Mouse (Mus musculus) heart, embryonic 16.5 days (tissue): ENCODE data around the gene Mon2. TPM values are rescaled to one million over a fixed set of nuclear protein-coding genes. Genes with fewer than 3 reads are reported as not detected.

Experiments used
- ATAC-seq: fragments of 200-750 bp; cut with Nextera tagmentation; replicated peaks from 2 replicates; pipeline ENCODE4 v1.8.0; 2017; ENCODE audit warnings: moderate number of reproducible peaks; ENCODE audit not compliant: insufficient read depth, low FRiP score; ENCODE audit errors: extremely low read depth
- H3K27ac ChIP-seq: fragments of 300-500 bp; sonication (generic); 2 replicates; pipeline ENCODE4 v1.5.1; 2014; ENCODE audit warnings: mild to moderate bottlenecking, low read length, control low read depth, moderate library complexity
- H3K27me3 ChIP-seq: fragments of 300-500 bp; sonication (generic); 2 replicates; pipeline ENCODE4 v1.6.1; 2014; ENCODE audit warnings: low read length, mixed read lengths; ENCODE audit not compliant: control insufficient read depth, insufficient read depth
- H3K36me3 ChIP-seq: fragments of 300-500 bp; sonication (generic); 2 replicates; pipeline ENCODE4 v1.6.1; 2014; ENCODE audit not compliant: control insufficient read depth, insufficient read depth
- H3K4me1 ChIP-seq: fragments of 300-500 bp; sonication (generic); 2 replicates; pipeline ENCODE4 v1.6.1; 2014; ENCODE audit warnings: low read length, mixed read lengths; ENCODE audit not compliant: control insufficient read depth, insufficient read depth
- H3K4me2 ChIP-seq: fragments of 300-500 bp; sonication (generic); 2 replicates; pipeline ENCODE4 v1.6.1; 2014; ENCODE audit warnings: low read depth, mild to moderate bottlenecking, control low read depth, low read length
- H3K4me3 ChIP-seq: fragments of 300-500 bp; sonication (generic); 2 replicates; pipeline ENCODE4 v1.5.1; 2014; ENCODE audit warnings: mild to moderate bottlenecking, control low read depth, low read length
- H3K9ac ChIP-seq: fragments of 300-500 bp; sonication (generic); 2 replicates; pipeline ENCODE4 v1.6.1; 2014; ENCODE audit warnings: low read length, control low read depth
- H3K9me3 ChIP-seq: fragments of 300-500 bp; sonication (generic); replicated peaks from 2 replicates; pipeline ENCODE4 v1.6.1; 2016; ENCODE audit warnings: low read length; ENCODE audit not compliant: control insufficient read depth
- WGBS: fragments of 180-500 bp; shearing (Covaris S2); extraction: QIAGEN DNeasy Blood & Tissue Kit; methylation state at CpG from one replicate; pipeline ENCODE4 v1.1.7; 2014; 5-methylcytosine and 5-hydroxymethylcytosine counted together
- microRNA counts: library from miRNA; unstranded; fragments of <30 nt; microRNA quantifications from one replicate; lab custom pipeline; 2016
- microRNA-seq: library from miRNA; unstranded; fragments of <30 nt; microRNA quantifications from one replicate; pipeline ENCODE4, GENCODE M21; 2017
- polyA plus RNA-seq: library from polyadenylated mRNA; unstranded; fragments of >200 nt; fragmentation: Nextera tagmentation; extraction: Ambion mirVana; gene quantifications from 2 replicates; pipeline ENCODE4 v1.2.1, GENCODE M21; 2015

The Mon2 gene
- polyA plus RNA-seq, 1 experiment from 2014 or later = 14.6 TPM

DNA sequence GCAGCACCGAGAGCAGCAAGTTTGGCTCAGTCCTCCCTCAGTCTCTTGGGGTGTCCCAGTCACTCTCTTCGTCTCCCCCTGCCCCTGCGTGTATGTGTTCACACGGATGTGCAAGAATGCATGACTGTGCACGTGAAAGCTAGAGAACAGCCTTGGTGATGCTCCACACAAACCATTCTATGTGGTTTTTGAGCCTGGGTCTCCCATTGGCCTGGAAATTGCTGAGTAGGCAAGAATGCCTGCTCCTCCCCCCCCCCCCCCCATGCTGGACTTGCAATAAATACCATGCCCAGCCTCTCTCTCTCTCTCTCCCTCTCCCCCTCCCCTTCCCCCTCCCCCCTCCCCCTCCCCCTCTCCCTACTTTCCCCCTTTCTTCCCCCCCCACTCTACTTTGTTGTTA, 117.6 kb downstream of the Mon2 start:
- Histone ChIP-seq H3K4me2 (no peak overlapping the region), H3K36me3 (no peaks in the 10 kb centered on the region), H3K9me3 (no peaks in the 10 kb centered on the region), H3K4me1 (peaks cover 5% of the 10 kb centered on the region), H3K4me3 (no peak overlapping the region), H3K27ac (no peak overlapping the region), H3K9ac (no peak overlapping the region), H3K27me3 (no peaks in the 10 kb centered on the region)
- WGBS = 82% methylated on average over 5 of the region's 5 CpGs
- no peak for ATAC-seq

DNA sequence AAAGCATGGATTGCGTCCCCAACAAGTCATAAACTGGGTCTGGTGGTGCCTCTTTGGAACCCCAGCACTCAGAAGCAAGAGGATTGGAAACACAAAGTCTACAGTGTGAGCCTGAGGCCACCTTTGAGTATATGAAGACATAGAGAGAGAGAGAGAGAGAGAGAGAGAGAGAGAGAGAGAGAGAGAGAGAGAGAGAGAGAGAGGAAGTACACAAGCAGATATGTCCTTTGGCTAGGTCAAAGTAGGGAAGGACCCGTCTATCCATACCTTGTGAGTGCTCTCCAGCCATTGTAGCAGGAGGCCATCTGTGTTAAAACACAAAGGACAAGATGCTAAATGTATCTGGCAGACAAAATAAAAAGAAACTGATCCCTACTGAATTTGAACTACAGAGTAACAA, 118.4 kb downstream of the Mon2 start:
- Histone ChIP-seq H3K27me3 (no peaks in the 10 kb centered on the region), H3K9ac (no peak overlapping the region), H3K36me3 (no peaks in the 10 kb centered on the region), H3K4me2 (no peak overlapping the region), H3K27ac (no peak overlapping the region), H3K4me1 (no peaks in the 10 kb centered on the region), H3K9me3 (no peaks in the 10 kb centered on the region), H3K4me3 (no peak overlapping the region)
- WGBS = 73% methylated on average over 2 of the region's 2 CpGs
- no peak for ATAC-seq

DNA sequence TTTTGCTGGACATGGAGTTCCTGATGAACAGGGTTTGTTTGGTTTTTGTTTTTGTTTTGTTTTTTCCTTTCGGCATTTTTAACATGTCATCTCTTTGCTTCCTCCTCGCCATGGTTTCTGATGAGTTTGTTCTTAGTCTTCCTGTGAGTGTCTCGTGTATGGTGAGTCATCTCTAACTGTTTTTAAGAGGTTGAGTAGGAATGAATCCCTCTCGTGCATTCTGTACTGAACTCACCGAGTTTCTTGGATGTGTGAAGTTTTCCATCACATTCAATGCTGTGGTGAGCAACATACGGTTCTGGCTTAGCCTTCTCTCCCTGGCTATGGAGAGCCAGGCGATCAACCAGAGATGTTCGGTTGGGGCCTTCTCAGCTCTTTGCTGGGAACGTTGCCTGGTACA, 122.7 kb downstream of the Mon2 start:
- WGBS = 86% methylated on average over 9 of the region's 9 CpGs

DNA sequence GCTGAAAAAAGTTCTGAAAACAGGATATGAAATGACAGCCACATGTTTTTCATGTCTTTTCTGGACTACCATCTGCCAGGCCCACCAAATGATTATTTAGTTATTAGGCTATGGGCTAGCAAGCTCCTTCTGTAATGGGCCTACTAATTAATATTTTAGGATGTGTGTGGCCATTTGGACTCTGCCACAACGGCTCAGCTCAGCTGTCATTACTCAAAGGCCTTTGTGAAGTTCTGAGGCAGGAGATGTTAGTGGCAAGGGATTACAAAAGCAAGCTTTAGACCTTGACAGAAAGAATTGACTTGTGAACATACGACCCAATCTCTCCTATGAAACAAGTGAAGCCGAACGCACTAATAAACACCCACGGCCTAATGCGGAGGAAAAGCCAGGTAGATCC, 125.3 kb downstream of the Mon2 start:
- Histone ChIP-seq H3K4me2 (no peak overlapping the region), H3K9ac (no peak overlapping the region), H3K4me3 (no peak overlapping the region), H3K36me3 (no peaks in the 10 kb centered on the region), H3K4me1 (no peaks in the 10 kb centered on the region), H3K27me3 (no peaks in the 10 kb centered on the region), H3K27ac (no peak overlapping the region), H3K9me3 (no peaks in the 10 kb centered on the region)
- WGBS = 82% methylated on average over 6 of the region's 6 CpGs
- no peak for ATAC-seq

More for the DNA sequence above, 122.7 kb downstream of the Mon2 start:
- H3K4me1 ChIP-seq = no peaks in the 10 kb centered on the region
- ATAC-seq = no peak
- H3K9ac ChIP-seq = no peak overlapping the region
- H3K9me3 ChIP-seq = no peaks in the 10 kb centered on the region
- no peak overlapping the region for H3K4me3 ChIP-seq
- H3K27ac ChIP-seq = no peak overlapping the region
- no peaks in the 10 kb centered on the region for H3K36me3 ChIP-seq
- H3K27me3 ChIP-seq = no peaks in the 10 kb centered on the region
- H3K4me2 ChIP-seq = no peak overlapping the region

DNA sequence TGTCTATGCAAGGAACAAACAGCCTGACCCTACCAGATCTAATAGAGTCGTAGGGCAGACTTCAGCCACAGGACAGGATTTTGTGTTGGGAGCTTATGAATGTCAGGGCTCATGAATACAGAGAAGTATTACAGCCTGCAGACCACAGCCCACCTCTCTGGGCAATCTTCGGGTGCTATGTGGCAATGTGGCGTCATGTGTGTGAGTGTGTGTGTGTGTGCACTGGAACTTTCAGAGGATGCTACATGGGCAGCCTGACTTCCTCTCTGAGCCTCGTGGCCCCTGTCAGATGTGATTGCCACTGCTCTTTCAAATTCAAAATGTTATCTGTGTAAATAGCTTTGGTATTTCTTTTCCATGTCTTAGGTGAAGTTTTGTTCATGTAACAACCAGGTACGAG, 131.4 kb downstream of the Mon2 start:
- no peak for ATAC-seq
- no peak overlapping the region for H3K4me3 ChIP-seq
- H3K4me1 ChIP-seq = no peaks in the 10 kb centered on the region
- no peaks in the 10 kb centered on the region for H3K9me3 ChIP-seq
- no peak overlapping the region for H3K27ac ChIP-seq
- no peak overlapping the region for H3K9ac ChIP-seq
- WGBS = 67% methylated on average over 5 of the region's 5 CpGs
- H3K4me2 ChIP-seq = no peak overlapping the region
- no peaks in the 10 kb centered on the region for H3K27me3 ChIP-seq
- H3K36me3 ChIP-seq = no peaks in the 10 kb centered on the region

DNA sequence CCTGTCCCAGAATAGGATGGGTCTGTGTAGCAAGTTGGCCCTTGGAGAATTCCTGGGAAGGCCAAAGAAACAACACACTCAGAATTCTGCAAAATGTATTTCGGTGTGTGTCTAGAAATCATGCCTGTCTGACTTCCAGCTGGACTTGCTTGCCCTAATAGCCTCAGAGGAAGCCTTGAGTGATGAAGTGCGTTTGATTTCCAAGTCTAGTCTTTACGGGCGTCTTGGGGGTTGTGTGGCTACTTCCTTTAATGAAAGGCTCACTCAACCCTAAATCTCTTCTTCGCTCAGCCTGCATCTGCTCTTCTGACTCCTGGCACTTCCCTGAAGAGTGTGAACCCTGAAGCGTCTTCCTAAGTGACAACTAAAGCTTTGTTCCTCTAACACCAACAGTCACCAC, 132.5 kb downstream of the Mon2 start:
- Histone ChIP-seq H3K4me3 (no peak overlapping the region), H3K27me3 (no peaks in the 10 kb centered on the region), H3K9ac (no peak overlapping the region), H3K4me2 (no peak overlapping the region), H3K36me3 (no peaks in the 10 kb centered on the region), H3K27ac (no peak overlapping the region), H3K4me1 (no peaks in the 10 kb centered on the region), H3K9me3 (no peaks in the 10 kb centered on the region)
- whole genome bisulfite sequencing = 47% methylated on average over 6 of the region's 6 CpGs
- ATAC-seq = no peak

DNA sequence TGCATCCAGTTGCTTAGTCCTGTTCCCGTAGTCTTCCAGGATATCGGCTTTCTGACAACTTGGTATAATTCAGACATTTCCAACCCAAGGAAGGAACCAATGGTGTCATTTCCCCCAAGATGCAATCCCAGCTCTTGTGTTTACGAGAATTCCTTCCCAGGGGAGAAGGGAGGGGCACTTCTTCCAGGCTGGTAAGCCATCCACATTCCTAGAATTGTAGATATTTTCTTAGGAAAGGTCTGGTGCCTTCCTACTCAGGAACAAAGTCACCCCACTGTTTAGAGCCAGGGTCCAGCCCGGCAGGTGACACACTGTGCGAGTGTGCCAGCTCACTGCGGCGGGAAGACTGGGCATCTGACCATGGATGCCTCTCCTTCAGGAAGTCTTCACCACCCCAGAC, 133.5 kb downstream of the Mon2 start:
- Histone ChIP-seq H3K36me3 (no peaks in the 10 kb centered on the region), H3K27ac (no peak overlapping the region), H3K4me2 (no peak overlapping the region), H3K4me1 (no peaks in the 10 kb centered on the region), H3K9ac (no peak overlapping the region), H3K9me3 (no peaks in the 10 kb centered on the region), H3K27me3 (no peaks in the 10 kb centered on the region), H3K4me3 (no peak overlapping the region)
- ATAC-seq = no peak
- WGBS = 74% methylated on average over 7 of the region's 7 CpGs

MicroRNAs encoded within 50 kb of the gene (microRNA counts, 519-probe panel; counts per million panel counts)
- microRNA mmu-let-7i (lab: Ali Mortazavi, UCI) = 4,532 counts per million, percentile 99 among the panel's probes with 10 or more counts

Small RNA genes within 50 kb of the gene (microRNA-seq; reads per million reads assigned to microRNA genes)
- 70,491 reads per million, percentile 99 among the genes with 10 or more reads in this experiment for gene Mirlet7i

Other genes with a start within 250 kb of the Mon2 start
- gene Usp15, start 120.5 kb upstream of the Mon2 start, polyA plus RNA-seq = 58.3 and 66.0 TPM in 2 replicates
- gene Fam19a2, start 187.5 kb upstream of the Mon2 start, polyA plus RNA-seq = 0.29 and 0.47 TPM in 2 replicates